Comparison of ENCODE assay signal across 7 mouse cellular contexts in the genomic region with DNA sequence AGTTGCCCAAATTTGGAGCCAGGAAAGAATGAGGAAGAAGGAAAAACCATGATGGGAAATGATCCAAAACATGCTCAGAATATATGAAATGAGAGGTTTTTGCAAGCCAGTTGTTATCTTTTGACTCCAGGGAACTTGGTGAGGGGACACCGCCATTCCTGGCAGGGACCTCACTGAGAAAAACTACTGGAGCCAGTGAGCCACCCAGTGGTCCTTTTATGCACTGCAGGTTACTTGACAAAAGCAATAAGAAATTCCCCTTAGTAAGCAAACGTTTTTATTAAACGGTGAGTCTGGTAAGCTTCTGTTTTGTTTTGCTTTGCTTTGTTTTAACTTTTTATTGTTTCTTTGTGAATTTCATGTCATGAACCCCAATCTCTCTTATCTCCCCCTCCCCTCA.
DNase-seq lines count a peak whose midpoint lies in the region; ATAC-seq and TF ChIP-seq lines count a peak whose summit lies in the region.

No protein-coding gene starts in this region.

- peak; percentile 40 for DNase-seq in liver
- peak; percentile 69 for DNase-seq in adrenal gland, postnatal 14 days
- DNase-seq in embryonic facial prominence, embryonic 14.5 days (ENCODE audit: low spot score) = peak; percentile 75
- DNase-seq in layer of hippocampus, adult 11-12 months (ENCODE audit: low spot score) = peak; percentile 67
- peak; percentile 90 for DNase-seq in lung, embryonic 14.5 days
- DNase-seq in right cerebral cortex, postnatal 4 days = peak; percentile 81

- H3K27ac ChIP-seq in liver, embryonic 12.5 days = no peak overlapping the region
- no peak overlapping the region for H3K27ac ChIP-seq in embryonic facial prominence, embryonic 14.5 days (replicated peaks; ENCODE audit: low read depth, low read length)
- no peak overlapping the region for H3K27ac ChIP-seq in lung, embryonic 14.5 days (ENCODE audit: low read depth)

- H3K4me2 ChIP-seq in liver, embryonic 12.5 days = no peak overlapping the region
- H3K4me2 ChIP-seq in embryonic facial prominence, embryonic 14.5 days (ENCODE audit: low read depth, low read length) = no peak overlapping the region
- H3K4me2 ChIP-seq in lung, embryonic 14.5 days = no peak overlapping the region

- no peaks in the 10 kb centered on the region for H3K27me3 ChIP-seq in liver, embryonic 12.5 days (replicated peaks)
- H3K27me3 ChIP-seq in embryonic facial prominence, embryonic 14.5 days (replicated peaks; ENCODE audit: control insufficient read depth, insufficient read depth, low read length) = peaks cover 8% of the 10 kb centered on the region; the same call in 1 of the 2 replicates
- no peaks in the 10 kb centered on the region for H3K27me3 ChIP-seq in lung, embryonic 14.5 days (ENCODE audit: insufficient read depth, low read length)

- no peak overlapping the region for H3K9ac ChIP-seq in liver, embryonic 12.5 days
- H3K9ac ChIP-seq in embryonic facial prominence, embryonic 14.5 days (ENCODE audit: low read depth, low read length) = no peak overlapping the region
- H3K9ac ChIP-seq in lung, embryonic 14.5 days = no peak overlapping the region

- peak; percentile 80 for TF ChIP-seq CTCF in lung, embryonic 14.5 days (IDR thresholded peaks at IDR 0.05; ENCODE audit: low read depth)

- H3K4me3 ChIP-seq in liver, embryonic 12.5 days = no peak overlapping the region
- no peak overlapping the region for H3K4me3 ChIP-seq in embryonic facial prominence, embryonic 14.5 days (ENCODE audit: low read depth, low read length)
- H3K4me3 ChIP-seq in lung, embryonic 14.5 days (ENCODE audit: low read depth, low read length) = no peak overlapping the region

- no peak for ATAC-seq in liver, embryonic 12.5 days
- ATAC-seq in embryonic facial prominence, embryonic 14.5 days (ENCODE audit: low read depth) = no peak
- ATAC-seq in lung, embryonic 14.5 days (ENCODE audit: insufficient read depth) = no peak

- WGBS in liver, embryonic 12.5 days (ENCODE audit: insufficient replicate concordance) = 9% methylated on average over 3 of the region's 3 CpGs
- 11% methylated on average over 3 of the region's 3 CpGs for WGBS in embryonic facial prominence, embryonic 14.5 days
- WGBS in lung, embryonic 14.5 days = 2% methylated on average over 3 of the region's 3 CpGs

- no peaks in the 10 kb centered on the region for H3K9me3 ChIP-seq in liver, embryonic 12.5 days (replicated peaks)
- H3K9me3 ChIP-seq in embryonic facial prominence, embryonic 14.5 days (ENCODE audit: control insufficient read depth, low read length) = no peaks in the 10 kb centered on the region
- H3K9me3 ChIP-seq in lung, embryonic 14.5 days (ENCODE audit: low read depth, low read length) = no peaks in the 10 kb centered on the region

- H3K36me3 ChIP-seq in liver, embryonic 12.5 days = no peaks in the 10 kb centered on the region
- H3K36me3 ChIP-seq in embryonic facial prominence, embryonic 14.5 days (ENCODE audit: control insufficient read depth, insufficient read depth, low read length) = no peaks in the 10 kb centered on the region
- H3K36me3 ChIP-seq in lung, embryonic 14.5 days (ENCODE audit: insufficient read depth) = no peaks in the 10 kb centered on the region

- H3K4me1 ChIP-seq in liver, embryonic 12.5 days = no peaks in the 10 kb centered on the region
- no peaks in the 10 kb centered on the region for H3K4me1 ChIP-seq in embryonic facial prominence, embryonic 14.5 days (ENCODE audit: control insufficient read depth, insufficient read depth, low read length)
- no peaks in the 10 kb centered on the region for H3K4me1 ChIP-seq in lung, embryonic 14.5 days (ENCODE audit: insufficient read depth)

Comparison
In these comparisons a context has a peak if more than half of its experiments do, and no peak if none do; other contexts are left out.
1. DNase-seq: peak in every context shown above with its lines; median percentile 90 in lung, embryonic 14.5 days; 81 in right cerebral cortex, postnatal 4 days; 75 in embryonic facial prominence, embryonic 14.5 days; 69 in adrenal gland, postnatal 14 days; 67 in layer of hippocampus, adult 11-12 months; 40 in liver.